Mouse (Mus musculus): ENCODE data around the gene H2-Ab1.

- TF ChIP-seq CHD2 (IDR thresholded peaks at IDR 0.05; ENCODE audit: low read depth, low read length), result no peak
- no peak for TF ChIP-seq HCFC1 (IDR thresholded peaks at IDR 0.05; ENCODE audit: borderline replicate concordance, insufficient read depth, low read length)
- no peak for TF ChIP-seq MAFK (IDR thresholded peaks at IDR 0.05; ENCODE audit: insufficient read depth, low read depth, low read length)
- TF ChIP-seq ZNF384 (IDR thresholded peaks at IDR 0.05; ENCODE audit: low read depth, low read length), result no peak
- TF ChIP-seq ZC3H11A (IDR thresholded peaks at IDR 0.05; ENCODE audit: borderline replicate concordance, low read depth, low read length), result no peak
Observed at GRCm38 (mm10) chr17:34317275-34317674, 59.8 kb downstream of the H2-Ab1 start.

Data from ES-E14 (cell line).